Mouse (Mus musculus) heart, adult 2 months (tissue): ENCODE data around the gene Akap2. TPM values are rescaled to one million over a fixed set of nuclear protein-coding genes. Genes with fewer than 3 reads are reported as not detected.
A peak's percentile ranks its signal among the peaks of the same experiment; 100 is the strongest.

ENCODE experiments used
- DNase-seq, 2 experiments: peaks; one replicate each; pipeline ENCODE4 v3.0.0; 2021
- H3K27ac ChIP-seq: fragments of 200-600 bp; 2 replicates; pipeline ENCODE4 v1.8.1; 2022
- H3K27me3 ChIP-seq: fragments of 200-500 bp; 2 replicates; pipeline ENCODE4 v1.6.1; 2012; ENCODE audit warnings: mild to moderate bottlenecking, low read length, inconsistent platforms, mixed read lengths; ENCODE audit not compliant: control insufficient read depth, insufficient read depth
- H3K36me3 ChIP-seq: fragments of 200-500 bp; 2 replicates; pipeline ENCODE4 v1.6.1; 2012; ENCODE audit warnings: low read length, inconsistent platforms; ENCODE audit not compliant: control insufficient read depth, insufficient read depth
- H3K4me1 ChIP-seq: fragments of 200-500 bp; 2 replicates; pipeline ENCODE4 v1.6.1; 2011; ENCODE audit warnings: low read length; ENCODE audit not compliant: control insufficient read depth, insufficient read depth
- H3K4me3 ChIP-seq: fragments of 200-600 bp; 2 replicates; pipeline ENCODE4 v1.8.1; 2022
- H3K79me2 ChIP-seq: fragments of 200-500 bp; replicated peaks from 2 replicates; pipeline ENCODE4 v1.6.1; 2012; ENCODE audit warnings: mild to moderate bottlenecking, inconsistent platforms, low read length, moderate library complexity, mixed read lengths; ENCODE audit not compliant: control insufficient read depth, insufficient read depth
- H3K9ac ChIP-seq: fragments of 200-500 bp; 2 replicates; pipeline ENCODE4 v1.6.1; 2012; ENCODE audit warnings: low read depth, mild to moderate bottlenecking, control low read depth, inconsistent platforms, low read length, mixed read lengths
- CTCF ChIP-seq: fragments of 200-600 bp; IDR thresholded peaks from 2 replicates; pipeline ENCODE4 v1.8.1; 2022; ENCODE audit warnings: antibody characterized with exemption, mild to moderate bottlenecking, moderate library complexity
- EP300 ChIP-seq: fragments of 200-500 bp; IDR thresholded peaks from 2 replicates; pipeline ENCODE4 v1.6.1; 2011; ENCODE audit warnings: low read depth, low read length, control low read depth; ENCODE audit not compliant: insufficient read depth
- POLR2A ChIP-seq: fragments of 200-500 bp; IDR thresholded peaks from 2 replicates; pipeline ENCODE4 v1.6.1; 2011; ENCODE audit warnings: mild to moderate bottlenecking, low read depth, low read length, control low read depth; ENCODE audit not compliant: insufficient read depth
- WGBS: fragments of 180-500 bp; shearing (Covaris S2); methylation state at CpG from one replicate; pipeline ENCODE4 v1.1.7; 2018; 5-methylcytosine and 5-hydroxymethylcytosine counted together
- intact Hi-C: fragments of 180-260 bp; cut with DNase I; formaldehyde crosslinking; loops from one replicate; pipeline ENCODE4 v1.15.1; 2025
- polyA plus RNA-seq: library from polyadenylated mRNA; depleted of rRNA; stranded (reverse); fragments of >200 nt; gene quantifications from 2 replicates; pipeline ENCODE4 v1.2.3, GENCODE M21; 2012
- total RNA-seq, 2 experiments: library from RNA; stranded (reverse); gene quantifications; 2 replicates each; pipeline ENCODE4 v1.2.3; 2021

The Akap2 gene
- total and polyA plus RNA-seq, 3 experiments, result 72.4 to 106 (median 86.4) TPM

- Histone ChIP-seq H3K4me3 (no peak overlapping the region), H3K36me3 (peaks cover 65% of the 10 kb centered on the region), H3K4me1 (peaks cover 41% of the 10 kb centered on the region), H3K79me2 (peaks cover 4% of the 10 kb centered on the region), H3K9ac (no peak overlapping the region), H3K27me3 (no peaks in the 10 kb centered on the region), H3K27ac (peak overlapping the region; percentile 62)
- DNase-seq, result peak; percentile 23 to 34
- 33% methylated on average over 8 of the region's 8 CpGs for WGBS
- intact Hi-C loops, result loop anchor here (2.0 to 5.0 kb wide), 4 partner anchors 15 to 189 kb away; no protein-coding TSS in a partner anchor
- TF ChIP-seq CTCF, result no peak
- no peak for TF ChIP-seq POLR2A
- no peak for TF ChIP-seq EP300
Measured at GRCm38 (mm10) chr4:57861856-57862255, 144.4 kb downstream of the Akap2 start.

GRCm38 (mm10) chr4:57862269-57862986 is 145.0 kb downstream of the Akap2 start:
- Histone ChIP-seq H3K4me1 (peaks cover 40% of the 10 kb centered on the region), H3K9ac (no peak overlapping the region), H3K27me3 (no peaks in the 10 kb centered on the region), H3K27ac (peak overlapping the region; percentile 62), H3K36me3 (peaks cover 63% of the 10 kb centered on the region), H3K79me2 (peaks cover 3% of the 10 kb centered on the region), H3K4me3 (no peak overlapping the region)
- TF ChIP-seq POLR2A, result no peak
- TF ChIP-seq CTCF, result no peak
- TF ChIP-seq EP300, result no peak
- WGBS, result 42% methylated on average over 9 of the region's 9 CpGs
- intact Hi-C loops, result loop anchor here (2.0 to 5.0 kb wide), 3 partner anchors 16 to 80 kb away; no protein-coding TSS in a partner anchor
- no peak for DNase-seq

- Histone ChIP-seq H3K4me3 (no peak overlapping the region), H3K36me3 (peaks cover 40% of the 10 kb centered on the region), H3K27ac (peak overlapping the region; percentile 71), H3K27me3 (no peaks in the 10 kb centered on the region), H3K9ac (no peak overlapping the region), H3K4me1 (peaks cover 30% of the 10 kb centered on the region), H3K79me2 (peaks cover 3% of the 10 kb centered on the region; the same call in 1 of the 2 replicates)
- WGBS, result 7% methylated on average over 2 of the region's 2 CpGs
- DNase-seq, result peak; percentile 39 to 70
- intact Hi-C loops, result no loop called here
- TF ChIP-seq CTCF (no peak), EP300 (peak; percentile 84; the same call in 1 of the 2 replicates)
Measured at GRCm38 (mm10) chr4:57866088-57866487, 148.6 kb downstream of the Akap2 start.

GRCm38 (mm10) chr4:57866990-57867389 is 149.5 kb downstream of the Akap2 start:
- intact Hi-C loops, result no loop called here
- Histone ChIP-seq H3K9ac (no peak overlapping the region), H3K79me2 (peaks cover 3% of the 10 kb centered on the region; the same call in 1 of the 2 replicates), H3K4me3 (no peak overlapping the region), H3K27me3 (no peaks in the 10 kb centered on the region), H3K27ac (peak overlapping the region; percentile 71), H3K4me1 (peaks cover 23% of the 10 kb centered on the region), H3K36me3 (peaks cover 32% of the 10 kb centered on the region)
- WGBS, result 37% methylated on average over 9 of the region's 9 CpGs
- no peak for TF ChIP-seq POLR2A
- peak in 1 of 2 experiments; percentile 18 for DNase-seq

- Histone ChIP-seq H3K27me3 (no peaks in the 10 kb centered on the region), H3K4me1 (peaks cover 21% of the 10 kb centered on the region), H3K4me3 (no peak overlapping the region), H3K27ac (peak overlapping the region; percentile 71), H3K36me3 (peaks cover 28% of the 10 kb centered on the region), H3K9ac (no peak overlapping the region), H3K79me2 (peaks cover 3% of the 10 kb centered on the region; the same call in 1 of the 2 replicates)
- no peak for TF ChIP-seq CTCF
- TF ChIP-seq POLR2A, result no peak
- TF ChIP-seq EP300, result no peak
- intact Hi-C loops, result no loop called here
- 44% methylated on average over 10 of the region's 10 CpGs for WGBS
- peak; percentile 29 to 37 for DNase-seq
Measured at GRCm38 (mm10) chr4:57867454-57867853, 150.0 kb downstream of the Akap2 start.

- WGBS, result 80% methylated on average over 5 of the region's 5 CpGs
- Histone ChIP-seq H3K36me3 (peaks cover 28% of the 10 kb centered on the region; the same call in 1 of the 2 replicates), H3K27me3 (no peaks in the 10 kb centered on the region), H3K4me3 (no peak overlapping the region), H3K27ac (no peak overlapping the region), H3K79me2 (peaks cover 10% of the 10 kb centered on the region), H3K4me1 (peaks cover 13% of the 10 kb centered on the region), H3K9ac (no peak overlapping the region)
- no peak for DNase-seq
- intact Hi-C loops, result loop anchor here (2.0 kb wide), 1 partner anchor 206 kb away; no protein-coding TSS in a partner anchor
- TF ChIP-seq EP300, result no peak
- TF ChIP-seq POLR2A, result no peak
- TF ChIP-seq CTCF, result no peak
Measured at GRCm38 (mm10) chr4:57879137-57879536, 161.7 kb downstream of the Akap2 start.
